Mouse (Mus musculus): Measurements from ENCODE around the gene Tns3. TPM values are rescaled to one million over a fixed set of nuclear protein-coding genes. Genes with fewer than 3 reads are reported as not detected.
A peak's percentile ranks its signal among the peaks of the same experiment; 100 is the strongest.

The Tns3 gene
- polyA plus RNA-seq, 1 experiment from 2014 or later, result 58.1 TPM

- Histone ChIP-seq H3K27ac (ENCODE audit: low read length) (peak overlapping the region; percentile 50), H3K4me1 (replicated peaks; ENCODE audit: control insufficient read depth, insufficient read depth, low read length) (peaks cover 34% of the 10 kb centered on the region), H3K9me3 (ENCODE audit: control insufficient read depth, low read length) (no peaks in the 10 kb centered on the region), H3K36me3 (ENCODE audit: control insufficient read depth, insufficient read depth, low read length) (no peaks in the 10 kb centered on the region), H3K27me3 (ENCODE audit: control insufficient read depth, insufficient read depth, low read depth, low read length) (no peaks in the 10 kb centered on the region), H3K4me3 (ENCODE audit: low read length) (no peak overlapping the region), H3K9ac (ENCODE audit: low read length) (peak overlapping the region; percentile 11; the same call in 1 of the 2 replicates), H3K4me2 (ENCODE audit: low read depth, low read length) (0 out of 2 replicates have a peak overlapping the region, but pooled peaks have one; percentile 7)
- WGBS, result 28% methylated on average over 10 of the region's 10 CpGs
- peak; percentile 41 for ATAC-seq (ENCODE audit: low read depth)
These were observed 140.8 kb downstream of the Tns3 start for GRCm38 (mm10) chr11:8523344-8524126.

- Histone ChIP-seq H3K9ac (ENCODE audit: low read length) (peak overlapping the region; percentile 17), H3K4me1 (replicated peaks; ENCODE audit: control insufficient read depth, insufficient read depth, low read length) (peaks cover 11% of the 10 kb centered on the region), H3K9me3 (ENCODE audit: control insufficient read depth, low read length) (no peaks in the 10 kb centered on the region), H3K27ac (ENCODE audit: low read length) (peak overlapping the region; percentile 80), H3K4me2 (ENCODE audit: low read depth, low read length) (no peak overlapping the region), H3K4me3 (ENCODE audit: low read length) (no peak overlapping the region), H3K27me3 (ENCODE audit: control insufficient read depth, insufficient read depth, low read depth, low read length) (no peaks in the 10 kb centered on the region), H3K36me3 (ENCODE audit: control insufficient read depth, insufficient read depth, low read length) (peaks cover 2% of the 10 kb centered on the region; the same call in 1 of the 2 replicates)
- peak; percentile 88 for ATAC-seq (ENCODE audit: low read depth)
- 25% methylated on average over 7 of the region's 7 CpGs for WGBS
These were observed 150.7 kb downstream of the Tns3 start for GRCm38 (mm10) chr11:8513359-8514253.

- 79% methylated on average over 2 of the region's 2 CpGs for WGBS
- H3K9ac ChIP-seq (ENCODE audit: low read length), result no peak overlapping the region
- no peak overlapping the region for H3K27ac ChIP-seq (ENCODE audit: low read length)
- H3K9me3 ChIP-seq (ENCODE audit: control insufficient read depth, low read length), result no peaks in the 10 kb centered on the region
- peaks cover 11% of the 10 kb centered on the region for H3K4me1 ChIP-seq (replicated peaks; ENCODE audit: control insufficient read depth, insufficient read depth, low read length)
- ATAC-seq (ENCODE audit: low read depth), result no peak
- H3K27me3 ChIP-seq (ENCODE audit: control insufficient read depth, insufficient read depth, low read depth, low read length), result no peaks in the 10 kb centered on the region
- no peak overlapping the region for H3K4me3 ChIP-seq (ENCODE audit: low read length)
- no peak overlapping the region for H3K4me2 ChIP-seq (ENCODE audit: low read depth, low read length)
- H3K36me3 ChIP-seq (ENCODE audit: control insufficient read depth, insufficient read depth, low read length), result peaks cover 6% of the 10 kb centered on the region; the same call in 1 of the 2 replicates
These were observed 154.0 kb downstream of the Tns3 start for GRCm38 (mm10) chr11:8510294-8510693.

- no peaks in the 10 kb centered on the region for H3K9me3 ChIP-seq (ENCODE audit: control insufficient read depth, low read length)
- H3K4me3 ChIP-seq (ENCODE audit: low read length), result no peak overlapping the region
- H3K9ac ChIP-seq (ENCODE audit: low read length), result no peak overlapping the region
- ATAC-seq (ENCODE audit: low read depth), result no peak
- H3K4me2 ChIP-seq (ENCODE audit: low read depth, low read length), result no peak overlapping the region
- peaks cover 6% of the 10 kb centered on the region; the same call in 1 of the 2 replicates for H3K36me3 ChIP-seq (ENCODE audit: control insufficient read depth, insufficient read depth, low read length)
- no peak overlapping the region for H3K27ac ChIP-seq (ENCODE audit: low read length)
- H3K27me3 ChIP-seq (ENCODE audit: control insufficient read depth, insufficient read depth, low read depth, low read length), result no peaks in the 10 kb centered on the region
- peaks cover 11% of the 10 kb centered on the region for H3K4me1 ChIP-seq (replicated peaks; ENCODE audit: control insufficient read depth, insufficient read depth, low read length)
- WGBS, result 62% methylated on average over 7 of the region's 7 CpGs
These were observed 154.7 kb downstream of the Tns3 start for GRCm38 (mm10) chr11:8509614-8510013.

- Histone ChIP-seq H3K27ac (ENCODE audit: low read length) (peak overlapping the region; percentile 72), H3K9me3 (ENCODE audit: control insufficient read depth, low read length) (no peaks in the 10 kb centered on the region), H3K27me3 (ENCODE audit: control insufficient read depth, insufficient read depth, low read depth, low read length) (no peaks in the 10 kb centered on the region), H3K9ac (ENCODE audit: low read length) (peak overlapping the region; percentile 59), H3K36me3 (ENCODE audit: control insufficient read depth, insufficient read depth, low read length) (peaks cover 4% of the 10 kb centered on the region), H3K4me1 (replicated peaks; ENCODE audit: control insufficient read depth, insufficient read depth, low read length) (peaks cover 35% of the 10 kb centered on the region), H3K4me2 (ENCODE audit: low read depth, low read length) (peak overlapping the region; percentile 51), H3K4me3 (ENCODE audit: low read length) (peak overlapping the region; percentile 46)
- peak; percentile 80 for ATAC-seq (ENCODE audit: low read depth)
- WGBS, result 21% methylated on average over 11 of the region's 11 CpGs
These were observed 160.6 kb downstream of the Tns3 start for GRCm38 (mm10) chr11:8503735-8504134.

GRCm38 (mm10) chr11:8500855-8501254, 163.5 kb downstream of the Tns3 start:
- 39% methylated on average over 6 of the region's 6 CpGs for WGBS
- ATAC-seq (ENCODE audit: low read depth), result peak; percentile 77
- no peaks in the 10 kb centered on the region for H3K27me3 ChIP-seq (ENCODE audit: control insufficient read depth, insufficient read depth, low read depth, low read length)
- no peaks in the 10 kb centered on the region for H3K9me3 ChIP-seq (ENCODE audit: control insufficient read depth, low read length)
- H3K27ac ChIP-seq (ENCODE audit: low read length), result peak overlapping the region; percentile 87
- peaks cover 59% of the 10 kb centered on the region for H3K4me1 ChIP-seq (replicated peaks; ENCODE audit: control insufficient read depth, insufficient read depth, low read length)
- no peak overlapping the region for H3K9ac ChIP-seq (ENCODE audit: low read length)
- H3K36me3 ChIP-seq (ENCODE audit: control insufficient read depth, insufficient read depth, low read length), result no peaks in the 10 kb centered on the region; the same call in 1 of the 2 replicates
- peak overlapping the region; percentile 51 for H3K4me2 ChIP-seq (ENCODE audit: low read depth, low read length)
- peak overlapping the region; percentile 46; the same call in 1 of the 2 replicates for H3K4me3 ChIP-seq (ENCODE audit: low read length)

- Histone ChIP-seq H3K4me3 (ENCODE audit: low read length) (no peak overlapping the region), H3K4me2 (ENCODE audit: low read depth, low read length) (no peak overlapping the region), H3K9me3 (ENCODE audit: control insufficient read depth, low read length) (no peaks in the 10 kb centered on the region), H3K9ac (ENCODE audit: low read length) (no peak overlapping the region), H3K4me1 (replicated peaks; ENCODE audit: control insufficient read depth, insufficient read depth, low read length) (peaks cover 66% of the 10 kb centered on the region), H3K27ac (ENCODE audit: low read length) (peak overlapping the region; percentile 81), H3K27me3 (ENCODE audit: control insufficient read depth, insufficient read depth, low read depth, low read length) (no peaks in the 10 kb centered on the region), H3K36me3 (ENCODE audit: control insufficient read depth, insufficient read depth, low read length) (peaks cover 9% of the 10 kb centered on the region)
- 57% methylated on average over 6 of the region's 6 CpGs for WGBS
- 0 out of 2 replicates have a peak, but pooled peaks have one; percentile 1 for ATAC-seq (ENCODE audit: low read depth)
These were observed 167.2 kb downstream of the Tns3 start for GRCm38 (mm10) chr11:8497136-8497535.

GRCm38 (mm10) chr11:8496686-8497085, 167.6 kb downstream of the Tns3 start:
- H3K4me3 ChIP-seq (ENCODE audit: low read length), result no peak overlapping the region
- H3K9me3 ChIP-seq (ENCODE audit: control insufficient read depth, low read length), result no peaks in the 10 kb centered on the region
- no peaks in the 10 kb centered on the region for H3K27me3 ChIP-seq (ENCODE audit: control insufficient read depth, insufficient read depth, low read depth, low read length)
- H3K36me3 ChIP-seq (ENCODE audit: control insufficient read depth, insufficient read depth, low read length), result peaks cover 14% of the 10 kb centered on the region
- H3K9ac ChIP-seq (ENCODE audit: low read length), result peak overlapping the region; percentile 25; the same call in 1 of the 2 replicates
- peak; percentile 77 for ATAC-seq (ENCODE audit: low read depth)
- H3K4me1 ChIP-seq (replicated peaks; ENCODE audit: control insufficient read depth, insufficient read depth, low read length), result peaks cover 63% of the 10 kb centered on the region
- peak overlapping the region; percentile 81 for H3K27ac ChIP-seq (ENCODE audit: low read length)
- no peak overlapping the region for H3K4me2 ChIP-seq (ENCODE audit: low read depth, low read length)
- WGBS, result 6% methylated on average over 5 of the region's 5 CpGs

GRCm38 (mm10) chr11:8495801-8496200, 168.5 kb downstream of the Tns3 start:
- H3K4me1 ChIP-seq (replicated peaks; ENCODE audit: control insufficient read depth, insufficient read depth, low read length), result peaks cover 56% of the 10 kb centered on the region
- H3K9ac ChIP-seq (ENCODE audit: low read length), result no peak overlapping the region
- H3K27me3 ChIP-seq (ENCODE audit: control insufficient read depth, insufficient read depth, low read depth, low read length), result no peaks in the 10 kb centered on the region
- no peaks in the 10 kb centered on the region for H3K9me3 ChIP-seq (ENCODE audit: control insufficient read depth, low read length)
- WGBS, result 72% methylated on average over 7 of the region's 7 CpGs
- no peak overlapping the region for H3K4me2 ChIP-seq (ENCODE audit: low read depth, low read length)
- ATAC-seq (ENCODE audit: low read depth), result no peak
- no peak overlapping the region for H3K4me3 ChIP-seq (ENCODE audit: low read length)
- no peak overlapping the region for H3K27ac ChIP-seq (ENCODE audit: low read length)
- peaks cover 22% of the 10 kb centered on the region for H3K36me3 ChIP-seq (ENCODE audit: control insufficient read depth, insufficient read depth, low read length)
